Mouse (Mus musculus): ENCODE measurements around the gene Krt42.
"Not testable (repeated sequence)": the region's sequence is repeated elsewhere in the genome, so short reads cannot be mapped to it uniquely, and the experiment has no call there.

Krt42 gene

GRCm38 (mm10) chr11:100278759-100279158 is 9.1 kb upstream of the Krt42 start:
- no peak for DNase-seq (ENCODE audit: low spot score)

- no peak for DNase-seq (ENCODE audit: low spot score)
Observed at GRCm38 (mm10) chr11:100277726-100278480, 8.2 kb upstream of the Krt42 start.

DNA sequence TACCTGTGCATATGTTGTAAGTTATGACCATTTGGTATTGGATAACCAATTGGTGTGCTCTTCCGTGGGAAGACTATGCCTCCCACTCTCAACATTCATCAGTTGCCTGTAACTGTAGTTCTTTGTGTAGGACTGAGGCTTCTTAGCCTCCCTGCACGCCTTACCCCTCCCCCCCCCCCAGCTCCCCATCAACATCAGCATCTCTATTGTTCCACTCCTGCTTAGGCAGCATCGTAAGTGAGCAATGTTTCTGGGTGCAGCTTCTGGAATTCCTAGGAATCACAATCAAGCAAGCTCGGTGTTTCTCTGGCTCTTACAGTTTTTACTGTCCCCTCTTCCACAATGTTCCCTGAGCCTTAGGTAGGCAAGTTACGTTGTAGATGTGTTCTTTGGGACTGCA is 5.8 kb upstream of the Krt42 start:
- no peak for DNase-seq (ENCODE audit: low spot score)

DNA sequence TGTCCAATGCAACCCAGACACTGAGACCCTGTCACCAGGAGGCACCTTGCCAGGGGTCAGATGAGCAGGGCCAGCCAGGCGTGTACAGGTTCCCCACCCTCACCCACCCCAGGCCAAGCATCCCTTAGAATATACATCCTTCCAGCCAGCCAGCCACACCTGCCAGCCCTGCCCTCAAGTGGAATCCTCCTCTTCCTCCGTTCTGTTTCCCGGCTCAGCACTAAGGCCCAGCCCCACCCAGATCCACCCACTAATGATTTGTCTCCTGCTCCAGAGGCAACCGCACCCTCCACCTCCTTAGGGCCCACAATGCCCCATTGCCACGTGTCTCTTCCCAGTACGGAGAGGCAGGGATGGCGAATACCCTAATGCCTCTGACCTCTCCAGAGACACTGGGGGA is 5.0 kb upstream of the Krt42 start:
- no peak for DNase-seq (ENCODE audit: low spot score)

GRCm38 (mm10) chr11:100271878-100272277 is 2.2 kb upstream of the Krt42 start:
- DNase-seq (ENCODE audit: low spot score), result no peak

DNA sequence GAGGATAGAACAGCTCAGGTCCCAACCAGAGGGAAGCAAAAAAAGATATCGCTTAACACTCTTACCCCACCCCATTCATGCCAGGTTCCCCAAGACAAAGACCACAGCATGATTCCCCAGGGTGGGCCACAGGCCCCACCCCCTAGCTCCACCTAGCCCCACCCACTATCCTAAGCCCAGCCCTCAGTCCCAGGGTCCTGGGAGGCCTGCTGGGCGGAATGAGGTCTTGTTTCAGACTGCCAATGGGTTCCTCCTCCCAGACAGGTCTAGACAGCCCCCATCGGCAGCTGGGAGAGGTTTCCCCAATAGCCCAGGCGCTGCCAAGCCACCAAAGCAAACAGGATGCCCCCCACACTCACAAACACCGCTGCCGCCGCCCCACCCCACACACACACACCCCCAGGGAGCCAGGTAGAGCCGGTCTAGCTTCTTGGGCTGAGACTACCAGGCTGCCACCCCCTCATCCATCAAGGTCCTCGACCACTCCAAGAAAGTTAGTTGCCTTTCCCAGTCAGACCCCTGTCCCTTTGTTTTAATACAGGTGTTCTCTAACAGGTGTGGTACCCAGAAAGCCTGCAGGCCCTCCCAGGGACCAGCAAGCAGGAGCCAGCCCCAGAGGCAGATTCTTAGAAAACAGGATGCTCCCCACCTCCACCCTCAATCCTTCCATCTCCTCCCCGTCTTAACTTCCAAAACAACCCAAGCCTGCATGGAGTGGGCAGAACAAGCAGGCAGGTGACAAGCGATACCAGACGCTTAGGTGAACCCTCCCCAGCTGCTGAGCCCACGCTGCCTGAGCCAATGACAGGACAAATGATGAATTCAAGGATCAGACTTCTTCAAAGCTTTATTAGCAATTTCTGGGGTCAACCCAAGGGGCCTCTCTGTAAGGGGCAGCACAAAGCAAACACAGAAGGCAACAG is 7.4 kb downstream of the Krt42 start:
- DNase-seq (ENCODE audit: low spot score), result no peak

DNA sequence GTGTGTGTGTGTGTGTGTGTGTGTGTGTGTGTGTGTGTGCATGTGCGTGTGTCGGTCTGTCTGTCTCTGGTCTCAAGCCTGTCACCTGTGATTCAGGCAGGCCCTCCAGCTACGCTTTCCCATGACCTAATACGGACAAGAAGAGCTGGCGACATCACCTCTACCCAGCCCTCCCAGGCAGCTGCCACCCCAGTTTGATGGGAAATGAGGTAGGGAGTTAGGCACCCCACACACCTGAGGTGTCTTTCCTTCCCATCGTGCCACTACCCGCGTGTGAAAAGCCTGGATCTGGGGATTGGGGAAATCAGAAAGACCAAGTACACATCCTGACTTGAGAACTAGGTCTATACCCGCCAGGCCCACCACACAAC is 8.5 kb downstream of the Krt42 start:
- no peak for DNase-seq (ENCODE audit: low spot score)

DNA sequence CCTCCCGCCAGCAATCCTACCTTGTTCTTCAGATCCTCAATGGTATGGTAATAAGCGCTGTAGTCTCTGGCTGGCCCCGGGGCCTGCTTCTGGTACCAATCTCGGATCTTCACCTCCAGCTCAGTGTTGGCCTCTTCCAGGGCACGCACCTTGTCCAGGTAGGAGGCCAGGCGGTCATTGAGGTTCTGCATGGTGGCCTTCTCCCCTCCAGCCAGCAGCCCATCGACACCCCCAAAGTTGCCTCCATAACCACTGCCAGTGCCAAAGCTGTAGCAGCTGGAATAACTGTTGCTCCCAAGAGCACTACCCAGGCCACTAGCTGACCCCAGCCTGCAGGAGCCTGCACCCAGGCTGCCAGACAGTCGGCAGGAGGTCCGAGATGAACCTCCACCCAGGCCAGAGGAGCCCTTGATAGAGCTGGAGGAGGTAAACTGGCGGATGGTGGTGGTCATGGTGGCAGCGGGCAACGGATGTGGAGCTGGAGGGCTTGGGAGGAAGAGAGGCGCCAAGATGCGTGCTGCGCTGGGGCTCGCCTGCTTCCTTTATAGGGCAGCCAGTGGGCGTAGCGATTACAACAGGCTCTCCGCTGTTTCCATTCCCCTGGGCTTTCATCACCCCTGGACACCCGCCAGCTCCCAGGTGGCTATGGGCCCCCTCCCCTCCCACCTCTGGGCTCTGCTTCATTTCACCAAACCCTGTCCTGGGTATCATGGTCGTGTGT is 9.0 kb downstream of the Krt42 start, which contains the start of gene Krt17:
Gene Krt17 (minus strand): TSS at position 516 of the 721 bp plus-strand sequence.
- no peak for DNase-seq (ENCODE audit: low spot score)

- no peak for DNase-seq (ENCODE audit: low spot score)
Observed at GRCm38 (mm10) chr11:100259079-100259478, 10.6 kb downstream of the Krt42 start.

GRCm38 (mm10) chr11:100257967-100258366 is 11.7 kb downstream of the Krt42 start:
- DNase-seq (ENCODE audit: low spot score), result no peak

DNA sequence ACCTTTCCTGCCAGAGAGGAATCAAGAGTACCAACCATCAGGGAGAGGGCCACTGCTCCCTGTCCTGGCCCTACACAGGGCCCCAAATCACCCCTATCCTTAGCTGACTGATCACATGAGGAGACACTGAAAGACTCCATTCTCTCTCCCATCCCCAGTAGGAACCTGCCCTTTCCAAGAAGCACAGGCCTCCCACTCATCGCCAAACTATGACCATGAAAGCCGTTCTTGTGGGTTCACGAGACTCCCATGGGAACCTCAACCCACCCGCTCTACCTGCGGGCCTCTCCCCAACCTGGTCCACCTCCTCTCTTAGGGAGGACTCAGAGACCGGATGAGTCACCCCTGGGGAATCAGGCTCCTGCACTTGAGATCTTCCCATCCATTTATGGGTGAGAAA is 14.2 kb downstream of the Krt42 start:
- DNase-seq (ENCODE audit: low spot score), result no peak

- no peak for DNase-seq (ENCODE audit: low spot score)
Observed at GRCm38 (mm10) chr11:100254360-100255090, 15.1 kb downstream of the Krt42 start.

GRCm38 (mm10) chr11:100248852-100249465 is 20.7 kb downstream of the Krt42 start, which contains the start of gene Krt16:
Gene Krt16, minus strand, starts transcription at chr11:100248902.
- DNase-seq (ENCODE audit: low spot score), result no peak

- not testable (repeated sequence) for DNase-seq (ENCODE audit: low spot score)
Observed at GRCm38 (mm10) chr11:100246471-100246870, 23.2 kb downstream of the Krt42 start.

DNA sequence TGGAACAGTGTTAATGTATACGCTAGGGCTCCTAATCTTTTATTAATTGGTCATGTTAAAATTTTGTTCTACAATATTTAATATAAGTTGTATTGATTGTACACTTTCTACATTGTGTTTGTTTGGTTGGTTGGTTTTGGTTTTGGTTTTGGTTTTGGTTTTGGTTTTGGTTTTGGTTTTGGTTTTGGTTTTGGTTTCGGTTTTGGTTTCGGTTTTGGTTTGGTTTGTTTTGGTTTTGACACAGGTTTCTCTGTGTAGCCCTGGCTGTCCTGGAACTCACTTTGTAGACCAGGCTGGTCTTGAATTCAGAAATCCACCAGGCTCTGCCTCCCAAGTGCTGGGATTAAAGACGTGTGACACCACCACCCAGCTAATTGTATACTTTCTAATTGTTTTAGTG is 29.4 kb downstream of the Krt42 start:
- not testable (repeated sequence) for DNase-seq (ENCODE audit: low spot score)

DNA sequence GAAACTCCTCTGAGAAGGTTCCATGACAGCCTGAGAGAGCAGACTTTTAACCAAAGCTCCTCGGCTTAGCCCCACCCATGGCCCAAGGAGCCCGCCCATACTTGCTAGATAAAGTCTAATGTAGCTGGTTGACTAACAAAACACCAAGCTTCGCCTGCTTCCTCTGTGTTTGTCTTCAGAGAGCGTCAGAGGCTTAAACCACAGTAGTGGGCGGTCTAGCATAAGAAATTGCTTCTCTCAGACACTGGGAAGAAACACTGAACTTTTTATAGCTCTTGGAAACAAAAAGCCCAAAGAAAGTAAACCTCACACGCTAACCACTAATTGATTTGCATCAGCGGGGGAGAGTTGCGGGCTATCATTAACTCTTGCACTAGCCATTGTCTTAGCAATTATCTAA is 47.9 kb downstream of the Krt42 start:
- DNase-seq (ENCODE audit: low spot score), result no peak

DNA sequence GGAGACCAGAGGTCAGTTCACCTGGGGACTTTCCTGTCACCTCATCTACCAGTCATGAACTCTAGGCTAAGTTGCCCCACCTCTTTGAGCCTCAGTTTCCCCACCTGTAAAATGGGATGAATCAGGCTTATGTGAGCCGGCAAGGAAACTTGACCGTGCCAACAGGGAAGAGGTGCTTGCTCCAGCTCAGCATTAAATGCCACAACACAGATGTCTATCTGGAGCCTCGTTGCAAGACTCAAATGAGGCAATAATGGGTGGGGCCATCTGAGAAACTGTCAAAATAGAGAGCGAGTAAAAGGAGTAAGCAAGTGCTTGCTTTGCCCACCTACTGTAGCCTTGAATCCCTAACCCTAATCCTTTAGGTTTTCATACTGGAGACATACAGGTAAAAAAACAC is 50.4 kb downstream of the Krt42 start:
- no peak for DNase-seq (ENCODE audit: low spot score)

Data from T-cell, adult 2 months (primary cell).